Mouse (Mus musculus) hindbrain, embryonic 10.5 days (tissue): ENCODE data around the gene Serpinb11. TPM values are rescaled to one million over a fixed set of nuclear protein-coding genes. Genes with fewer than 3 reads are reported as not detected.

Source experiments
- DNase-seq: peaks from one replicate; pipeline ENCODE4 v3.0.0-alpha.2; 2017; ENCODE audit warnings: low spot score
- H3K27ac ChIP-seq: fragments of 300-500 bp; sonication (generic); 2 replicates; pipeline ENCODE4 v1.5.1; 2016; ENCODE audit warnings: mild to moderate bottlenecking, moderate library complexity
- H3K27me3 ChIP-seq: fragments of 300-500 bp; sonication (generic); 2 replicates; pipeline ENCODE4 v1.6.1; 2016; ENCODE audit warnings: mild to moderate bottlenecking; ENCODE audit not compliant: poor library complexity, insufficient read depth, severe bottlenecking
- H3K36me3 ChIP-seq: fragments of 300-500 bp; sonication (generic); 2 replicates; pipeline ENCODE4 v1.6.1; 2016; ENCODE audit warnings: mild to moderate bottlenecking, moderate library complexity
- H3K4me1 ChIP-seq: fragments of 300-500 bp; sonication (generic); replicated peaks from 2 replicates; pipeline ENCODE4 v1.6.1; 2016; ENCODE audit warnings: mild to moderate bottlenecking
- H3K4me3 ChIP-seq: fragments of 300-500 bp; sonication (generic); 2 replicates; pipeline ENCODE4 v1.5.1; 2016; ENCODE audit warnings: mild to moderate bottlenecking, moderate library complexity
- H3K9me3 ChIP-seq: fragments of 300-500 bp; sonication (generic); 2 replicates; pipeline ENCODE4 v1.6.1; 2016; ENCODE audit warnings: mild to moderate bottlenecking, moderate library complexity
- WGBS: fragments of 180-500 bp; shearing (Covaris S2); methylation state at CpG from one replicate; pipeline ENCODE4 v1.1.7; 2016; 5-methylcytosine and 5-hydroxymethylcytosine counted together
- polyA plus RNA-seq: library from polyadenylated mRNA; unstranded; fragments of >200 nt; fragmentation: Nextera tagmentation; extraction: Ambion mirVana; gene quantifications from 2 replicates; pipeline ENCODE4 v1.2.1, GENCODE M21; 2016

Gene Serpinb11
- polyA plus RNA-seq, 1 experiment from 2014 or later = not detected

DNA sequence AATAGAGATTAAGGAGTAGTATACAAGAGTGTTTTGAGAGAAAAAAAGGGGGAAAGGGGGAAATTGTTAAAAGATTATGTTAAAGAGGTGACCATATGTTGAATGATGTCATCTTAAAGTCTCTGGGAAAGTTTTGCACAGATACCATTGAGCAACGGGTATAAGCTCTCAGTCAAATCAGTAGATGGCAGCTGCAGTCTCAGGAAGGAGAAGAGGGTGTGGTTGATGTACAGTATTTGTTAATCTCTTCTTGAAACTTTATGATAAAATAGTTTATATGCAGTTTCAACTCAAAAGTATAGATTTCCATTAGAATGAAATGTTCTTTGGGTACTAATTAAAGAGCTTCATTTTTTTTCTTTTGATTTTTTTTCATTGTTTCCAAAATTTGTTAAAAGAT lies 36.5 kb downstream of the Serpinb11 start:
- WGBS = 81% methylated on average over 1 of the region's 1 CpGs
- Histone ChIP-seq H3K4me3 (no peak overlapping the region), H3K27ac (no peak overlapping the region), H3K4me1 (no peaks in the 10 kb centered on the region), H3K36me3 (no peaks in the 10 kb centered on the region), H3K9me3 (no peaks in the 10 kb centered on the region), H3K27me3 (no peaks in the 10 kb centered on the region)
- DNase-seq = no peak

DNA sequence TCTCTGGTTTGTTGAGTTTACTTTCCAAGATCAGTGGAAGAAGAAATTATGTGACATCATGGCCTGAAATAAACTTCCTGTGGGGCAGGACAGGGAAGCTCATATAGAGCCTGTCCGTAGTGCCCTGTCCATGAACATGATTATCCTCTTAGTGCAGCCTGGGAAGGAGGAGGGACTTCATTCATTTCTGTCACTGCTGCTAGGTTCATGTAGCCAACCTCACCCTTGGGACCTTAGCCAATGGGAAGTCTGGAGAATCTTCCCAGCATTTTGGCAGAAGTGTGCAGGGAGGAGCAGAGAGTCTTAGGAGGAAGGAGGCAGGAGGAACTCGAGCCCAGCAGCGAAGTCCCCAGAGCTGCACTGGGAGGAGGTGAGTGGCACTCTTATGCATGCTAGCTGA lies 38.4 kb downstream of the Serpinb11 start, which contains the start of gene Serpinb7:
Gene Serpinb7 (plus strand): TSS at position 301 of the 400 bp plus-strand sequence.
- DNase-seq = no peak
- WGBS = 92% methylated on average over 3 of the region's 3 CpGs
- H3K36me3 ChIP-seq = no peaks in the 10 kb centered on the region
- H3K27ac ChIP-seq = no peak within 1 kb of the TSS
- no peaks in the 10 kb centered on the region for H3K4me1 ChIP-seq
- H3K27me3 ChIP-seq = no peaks in the 10 kb centered on the region
- H3K9me3 ChIP-seq = no peaks in the 10 kb centered on the region
- H3K4me3 ChIP-seq = no peak within 1 kb of the TSS

DNA sequence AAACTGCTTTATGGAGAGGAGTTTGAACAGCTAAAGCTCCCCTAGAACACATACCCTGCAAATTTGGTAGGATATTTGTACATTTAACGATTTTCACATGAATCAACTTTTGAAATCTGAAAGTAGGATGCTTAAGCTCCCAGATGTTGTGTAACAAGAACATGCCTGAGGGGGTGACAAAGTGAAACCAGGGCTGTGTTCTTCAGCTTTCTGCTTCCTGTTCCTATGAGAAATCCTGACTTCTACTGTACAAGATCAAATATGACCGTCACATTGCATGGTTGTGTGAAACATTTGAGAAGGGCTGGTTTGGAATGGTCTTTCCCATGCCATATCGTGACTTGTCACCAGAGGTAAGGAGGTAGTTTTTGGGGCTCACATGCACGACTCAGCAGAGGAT lies 41.1 kb downstream of the Serpinb11 start:
- H3K27me3 ChIP-seq = no peaks in the 10 kb centered on the region
- H3K4me1 ChIP-seq = no peaks in the 10 kb centered on the region
- DNase-seq = no peak
- H3K27ac ChIP-seq = no peak overlapping the region
- WGBS = 88% methylated on average over 4 of the region's 4 CpGs
- no peaks in the 10 kb centered on the region for H3K9me3 ChIP-seq
- no peak overlapping the region for H3K4me3 ChIP-seq
- H3K36me3 ChIP-seq = no peaks in the 10 kb centered on the region

GRCm38 (mm10) chr1:107414650-107415049 lies 53.7 kb downstream of the Serpinb11 start:
- Histone ChIP-seq H3K4me3 (no peak overlapping the region), H3K4me1 (no peaks in the 10 kb centered on the region), H3K27ac (no peak overlapping the region), H3K9me3 (no peaks in the 10 kb centered on the region), H3K36me3 (no peaks in the 10 kb centered on the region), H3K27me3 (no peaks in the 10 kb centered on the region)
- 52% methylated on average over 1 of the region's 1 CpGs for WGBS
- no peak for DNase-seq

DNA sequence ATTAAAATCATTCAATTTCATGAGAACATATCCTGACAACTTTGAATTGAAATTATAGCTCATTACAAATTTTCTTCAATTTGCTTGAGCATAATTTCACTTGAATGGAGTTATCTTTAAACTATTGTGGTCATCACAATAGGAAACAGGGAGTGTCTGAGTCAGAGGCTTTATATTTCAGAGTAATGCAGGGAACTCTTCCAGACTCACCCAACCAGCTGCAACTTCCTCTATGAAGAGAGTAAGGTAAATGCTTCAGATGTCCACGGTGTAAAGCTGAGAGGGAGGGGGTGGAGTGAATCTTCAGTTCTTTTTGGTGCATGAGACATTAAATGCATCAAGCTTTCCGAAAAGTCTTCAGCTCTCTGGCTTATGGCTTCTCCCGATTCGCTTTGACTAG lies 61.5 kb downstream of the Serpinb11 start:
- DNase-seq = no peak
- Histone ChIP-seq H3K27me3 (no peaks in the 10 kb centered on the region), H3K36me3 (no peaks in the 10 kb centered on the region), H3K9me3 (no peaks in the 10 kb centered on the region), H3K4me1 (no peaks in the 10 kb centered on the region), H3K27ac (no peak overlapping the region), H3K4me3 (no peak overlapping the region)
- WGBS = 81% methylated on average over 4 of the region's 4 CpGs

Other genes starting within 250 kb of the Serpinb11 start
- not detected in 2 replicates for gene Serpinb3b, start 82.8 kb upstream of the Serpinb11 start, polyA plus RNA-seq
- not detected in 2 replicates for gene Serpinb3c, start 82.8 kb upstream of the Serpinb11 start, polyA plus RNA-seq
- 0.31 TPM in 1 of 2 replicates, not detected in the other for gene Serpinb7, start 38.5 kb downstream of the Serpinb11 start, polyA plus RNA-seq
- gene Serpinb2, start 150.2 kb downstream of the Serpinb11 start, polyA plus RNA-seq = 0.22 TPM in 1 of 2 replicates, not detected in the other
- 2.0 and 2.8 TPM in 2 replicates for gene Serpinb8, start 228.8 kb downstream of the Serpinb11 start, polyA plus RNA-seq